Mouse (Mus musculus): ENCODE data around the gene Rtn3. TPM values are rescaled to one million over a fixed set of nuclear protein-coding genes. Genes with fewer than 3 reads are reported as not detected.

The Rtn3 gene
- total RNA-seq, 2 experiments from 2014 or later, result 70.9 to 79.7 TPM

- DNase-seq, result no peak
These were observed 8.9 kb upstream of the Rtn3 start for GRCm38 (mm10) chr19:7491960-7492359.

- peak in 1 of 2 experiments; percentile 37 for DNase-seq
These were observed 4.6 kb upstream of the Rtn3 start for GRCm38 (mm10) chr19:7487680-7488079.

- DNase-seq, result peak in 1 of 2 experiments; percentile 29
These were observed 995 bp upstream of the Rtn3 start for GRCm38 (mm10) chr19:7484076-7484475.

- DNase-seq, result no peak
These were observed 416 bp upstream of the Rtn3 start for GRCm38 (mm10) chr19:7483512-7483882.

GRCm38 (mm10) chr19:7482266-7482598 is 849 bp downstream of the Rtn3 start:
- no peak for DNase-seq

GRCm38 (mm10) chr19:7481541-7482265 is 1.4 kb downstream of the Rtn3 start:
- peak in 1 of 2 experiments; percentile 49 for DNase-seq

GRCm38 (mm10) chr19:7479751-7480248 is 3.3 kb downstream of the Rtn3 start:
- DNase-seq, result no peak

- no peak for DNase-seq
These were observed 12.4 kb downstream of the Rtn3 start for GRCm38 (mm10) chr19:7470643-7471042.

GRCm38 (mm10) chr19:7467915-7468314 is 15.2 kb downstream of the Rtn3 start:
- no peak for DNase-seq

- no peak for DNase-seq
These were observed 23.7 kb downstream of the Rtn3 start for GRCm38 (mm10) chr19:7459370-7459769.

GRCm38 (mm10) chr19:7458901-7459300 is 24.2 kb downstream of the Rtn3 start:
- DNase-seq, result no peak

GRCm38 (mm10) chr19:7456803-7457202 is 26.3 kb downstream of the Rtn3 start:
- no peak for DNase-seq

GRCm38 (mm10) chr19:7445596-7445995 is 37.5 kb downstream of the Rtn3 start:
- DNase-seq, result no peak

- no peak for DNase-seq
These were observed 38.0 kb downstream of the Rtn3 start for GRCm38 (mm10) chr19:7445105-7445504.

- DNase-seq, result peak; percentile 53 to 80
These were observed 41.6 kb downstream of the Rtn3 start for GRCm38 (mm10) chr19:7441493-7441892.

GRCm38 (mm10) chr19:7438295-7438694 is 44.8 kb downstream of the Rtn3 start:
- no peak for DNase-seq

GRCm38 (mm10) chr19:7436061-7436970 is 46.8 kb downstream of the Rtn3 start:
- peak; percentile 68 to 85 for DNase-seq

GRCm38 (mm10) chr19:7434887-7435286 is 48.2 kb downstream of the Rtn3 start:
- no peak for DNase-seq

- no peak for DNase-seq
These were observed 57.7 kb downstream of the Rtn3 start for GRCm38 (mm10) chr19:7425398-7425775.

GRCm38 (mm10) chr19:7424590-7425397 is 58.3 kb downstream of the Rtn3 start:
- no peak for DNase-seq

- no peak for DNase-seq
These were observed 59.0 kb downstream of the Rtn3 start for GRCm38 (mm10) chr19:7424131-7424530.

GRCm38 (mm10) chr19:7423656-7424030 is 59.4 kb downstream of the Rtn3 start:
- no peak for DNase-seq

All from heart, adult 18-20 months (tissue).